Mouse (Mus musculus): ENCODE data around the gene Prss36. TPM values are rescaled to one million over a fixed set of nuclear protein-coding genes. Genes with fewer than 3 reads are reported as not detected.

Gene Prss36
- polyA plus RNA-seq, 1 experiment from 2014 or later: 14.2 TPM

DNA sequence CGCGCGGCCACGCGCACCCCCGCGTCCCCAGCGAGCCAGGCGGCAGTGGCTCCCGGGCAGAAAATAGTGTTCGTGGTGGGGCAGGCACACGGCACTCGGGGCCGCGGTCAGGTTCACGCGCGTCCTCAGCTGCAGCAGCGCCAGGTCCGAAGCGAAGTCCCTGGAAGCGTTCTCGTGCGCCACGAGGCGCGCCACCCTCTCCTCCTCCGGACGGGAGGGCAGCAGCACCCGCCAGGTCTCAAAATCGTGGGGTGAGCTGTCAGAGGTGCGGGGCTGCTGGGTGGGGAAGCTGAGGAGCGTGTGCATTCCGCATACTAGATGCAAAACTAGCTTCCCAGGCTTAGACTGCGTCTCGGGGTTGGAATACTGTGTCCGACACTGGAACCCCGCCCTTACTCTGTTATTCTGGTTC lies 10.8 kb downstream of the Prss36 start:
- H3K9ac ChIP-seq: peak overlapping the region; percentile 73
- H3K9me3 ChIP-seq (ENCODE audit: control insufficient read depth, low read length): no peaks in the 10 kb centered on the region
- H3K4me2 ChIP-seq (replicated peaks): peak overlapping the region; percentile 71
- peak overlapping the region; percentile 83 for H3K27ac ChIP-seq
- peaks cover 5% of the 10 kb centered on the region for H3K4me1 ChIP-seq (replicated peaks; ENCODE audit: control insufficient read depth, insufficient read depth, low read length)
- H3K4me3 ChIP-seq (replicated peaks; ENCODE audit: low read length): peak overlapping the region; percentile 63
- DNase-seq (ENCODE audit: low spot score) (peak; percentile 45), ATAC-seq (ENCODE audit: low FRiP score) (peak; percentile 67)
- H3K36me3 ChIP-seq (replicated peaks; ENCODE audit: control insufficient read depth, insufficient read depth): no peaks in the 10 kb centered on the region
- H3K27me3 ChIP-seq (ENCODE audit: control insufficient read depth, insufficient read depth, low read length): no peaks in the 10 kb centered on the region
- under 1% methylated on average over 33 of the region's 38 CpGs for WGBS

DNA sequence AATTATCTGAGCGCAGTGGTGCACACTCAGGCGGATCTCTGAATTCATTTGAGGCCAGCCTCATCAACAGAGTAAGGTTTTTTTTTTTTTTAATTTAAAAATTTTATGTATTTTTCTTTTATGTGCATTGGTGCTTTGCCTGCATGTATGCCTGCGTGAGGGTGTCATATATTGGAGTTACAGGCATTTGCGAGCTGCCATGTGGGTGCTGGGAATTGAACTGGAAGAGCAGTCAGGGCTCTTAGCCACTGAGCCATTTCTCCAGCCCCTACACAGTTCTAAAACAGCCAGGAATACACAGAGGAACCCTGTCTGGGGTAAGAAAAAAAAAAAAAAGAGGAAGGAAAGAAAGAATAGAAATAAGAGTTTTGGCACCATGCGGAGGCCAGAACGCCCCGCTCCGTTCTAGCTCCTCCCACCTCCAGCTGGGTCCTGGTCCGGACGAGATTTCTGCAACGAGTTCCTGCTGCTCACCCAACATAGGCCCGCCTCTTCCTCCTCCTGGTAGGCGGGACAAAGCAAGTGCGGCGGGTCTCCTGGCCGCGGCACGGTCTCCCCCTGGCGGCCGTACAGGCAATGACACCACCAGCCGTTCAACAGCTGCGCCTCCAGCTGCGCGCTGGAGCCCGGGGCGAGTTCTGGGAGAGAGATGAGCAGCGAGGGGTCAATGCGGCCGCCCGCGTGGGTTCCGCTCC lies 11.3 kb downstream of the Prss36 start:
- ATAC-seq (ENCODE audit: low FRiP score) (peak; percentile 95), DNase-seq (ENCODE audit: low spot score) (peak; percentile 95)
- Histone ChIP-seq H3K4me1 (replicated peaks; ENCODE audit: control insufficient read depth, insufficient read depth, low read length) (peaks cover 5% of the 10 kb centered on the region), H3K36me3 (replicated peaks; ENCODE audit: control insufficient read depth, insufficient read depth) (no peaks in the 10 kb centered on the region), H3K4me2 (replicated peaks) (peak overlapping the region; percentile 71), H3K9me3 (ENCODE audit: control insufficient read depth, low read length) (no peaks in the 10 kb centered on the region), H3K9ac (peak overlapping the region; percentile 73), H3K27me3 (ENCODE audit: control insufficient read depth, insufficient read depth, low read length) (peaks cover 4% of the 10 kb centered on the region; the same call in 1 of the 2 replicates), H3K4me3 (replicated peaks; ENCODE audit: low read length) (peak overlapping the region; percentile 63), H3K27ac (peak overlapping the region; percentile 83)
- WGBS: 6% methylated on average over 30 of the region's 32 CpGs

DNA sequence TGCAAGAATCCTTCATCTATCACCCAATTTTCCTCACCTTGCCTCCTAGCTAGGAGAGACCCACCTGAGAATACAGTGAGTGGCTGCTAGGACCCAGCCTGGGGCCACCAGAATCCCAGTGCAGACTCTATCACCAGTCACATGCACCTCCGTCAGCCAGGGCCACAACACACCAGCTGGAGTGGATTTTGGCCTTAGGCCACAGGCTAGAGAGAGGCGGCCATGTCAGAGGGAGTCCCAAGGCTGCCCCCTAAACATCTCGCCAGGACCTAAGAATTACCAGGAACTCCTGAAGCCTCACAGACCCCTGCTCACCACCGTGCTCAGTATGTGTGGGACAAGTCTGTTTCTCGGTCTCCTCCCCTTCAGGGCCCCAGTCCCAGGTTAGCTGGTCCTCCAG lies 12.4 kb downstream of the Prss36 start:
- H3K36me3 ChIP-seq (replicated peaks; ENCODE audit: control insufficient read depth, insufficient read depth): no peaks in the 10 kb centered on the region
- no peaks in the 10 kb centered on the region for H3K9me3 ChIP-seq (ENCODE audit: control insufficient read depth, low read length)
- WGBS: 90% methylated on average over 5 of the region's 5 CpGs
- peaks cover 5% of the 10 kb centered on the region for H3K4me1 ChIP-seq (replicated peaks; ENCODE audit: control insufficient read depth, insufficient read depth, low read length)
- H3K27me3 ChIP-seq (ENCODE audit: control insufficient read depth, insufficient read depth, low read length): peaks cover 12% of the 10 kb centered on the region; the same call in 1 of the 2 replicates
- DNase-seq (ENCODE audit: low spot score) (no peak), ATAC-seq (ENCODE audit: low FRiP score) (no peak)
- H3K27ac ChIP-seq: no peak overlapping the region
- no peak overlapping the region for H3K4me2 ChIP-seq (replicated peaks)
- no peak overlapping the region for H3K4me3 ChIP-seq (replicated peaks; ENCODE audit: low read length)
- H3K9ac ChIP-seq: peak overlapping the region; percentile 46; the same call in 1 of the 2 replicates

DNA sequence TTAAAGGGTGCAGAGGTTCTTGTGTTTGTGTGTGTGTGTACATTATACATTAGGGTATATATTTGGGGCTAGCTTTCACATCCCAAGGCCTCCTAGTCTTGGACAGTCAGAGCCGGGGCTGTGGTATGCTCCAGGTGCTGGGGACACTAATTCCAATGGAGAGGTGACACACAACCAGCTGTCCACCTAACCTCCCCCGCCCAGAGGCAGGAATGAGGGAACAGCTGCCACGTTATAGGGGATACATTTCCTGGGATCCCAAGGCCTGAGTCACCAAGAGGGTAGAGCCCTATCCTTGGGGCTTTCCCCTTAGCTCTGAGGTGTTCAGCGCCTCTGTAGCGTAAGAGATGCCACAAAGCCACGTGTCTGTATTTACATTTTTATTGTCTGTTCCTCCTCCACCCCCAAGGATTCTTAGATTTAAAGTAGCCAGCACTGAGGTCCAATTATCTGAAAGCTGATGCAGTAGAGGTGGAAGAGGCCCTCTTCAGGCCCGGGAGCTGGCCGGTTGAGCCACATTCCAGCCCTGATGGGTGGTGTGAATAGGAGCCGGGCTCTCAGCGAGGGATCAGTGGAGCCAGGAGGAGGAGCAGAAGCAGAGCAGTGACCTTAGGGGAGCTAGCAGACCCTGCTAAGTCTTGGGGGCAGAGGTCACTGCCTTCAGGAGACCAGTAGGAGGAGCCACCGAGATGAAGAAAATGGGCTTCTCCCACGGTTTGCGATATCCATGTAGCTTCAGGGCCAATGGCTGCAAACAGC lies 14.1 kb downstream of the Prss36 start:
- DNase-seq (ENCODE audit: low spot score): no peak
- WGBS: 16% methylated on average over 13 of the region's 13 CpGs
- Histone ChIP-seq H3K9me3 (ENCODE audit: control insufficient read depth, low read length) (no peaks in the 10 kb centered on the region), H3K4me3 (replicated peaks; ENCODE audit: low read length) (no peak overlapping the region), H3K4me1 (replicated peaks; ENCODE audit: control insufficient read depth, insufficient read depth, low read length) (peaks cover 5% of the 10 kb centered on the region), H3K36me3 (replicated peaks; ENCODE audit: control insufficient read depth, insufficient read depth) (no peaks in the 10 kb centered on the region), H3K27ac (no peak overlapping the region), H3K27me3 (ENCODE audit: control insufficient read depth, insufficient read depth, low read length) (peaks cover 25% of the 10 kb centered on the region), H3K9ac (no peak overlapping the region), H3K4me2 (replicated peaks) (no peak overlapping the region)
- ATAC-seq (ENCODE audit: low FRiP score): no peak

DNA sequence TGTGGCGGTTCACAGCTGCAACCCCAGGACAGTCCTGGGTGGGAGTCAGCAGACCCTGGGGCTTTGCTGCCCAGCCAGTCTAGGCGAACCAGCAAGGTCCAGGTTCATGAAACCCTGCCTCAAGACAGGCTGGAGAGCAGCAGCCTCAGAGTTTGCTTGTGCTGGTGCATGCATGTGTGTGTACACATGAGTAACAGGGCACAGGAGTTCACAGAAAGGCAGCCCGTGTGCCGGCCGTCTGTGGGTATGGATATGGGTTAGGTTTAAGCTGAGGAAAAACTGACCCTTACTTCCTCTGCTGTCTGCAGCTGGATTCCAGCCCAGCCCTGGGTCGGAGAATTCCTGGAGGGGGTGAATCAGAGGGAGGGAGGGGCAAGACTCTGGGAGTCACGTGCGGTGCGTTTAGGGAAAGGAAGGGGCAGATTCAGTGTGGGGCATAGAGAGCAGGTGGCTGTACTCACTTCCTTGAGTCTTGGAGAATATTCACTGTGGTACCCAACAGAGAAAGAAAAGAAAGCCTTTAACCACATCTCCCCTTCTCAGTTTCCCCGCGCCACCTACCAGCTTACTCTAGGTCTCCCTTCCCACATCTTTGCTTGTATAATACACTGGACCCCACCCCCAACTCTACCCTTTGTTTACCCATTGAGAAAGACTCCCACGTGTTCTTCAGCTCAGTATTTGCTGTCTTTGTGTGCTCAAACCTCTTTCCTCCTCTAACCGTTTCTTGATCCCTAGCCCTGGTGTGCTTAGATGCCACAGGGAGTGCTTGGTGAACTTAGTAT lies 15.0 kb downstream of the Prss36 start:
- peaks cover 3% of the 10 kb centered on the region for H3K36me3 ChIP-seq (replicated peaks; ENCODE audit: control insufficient read depth, insufficient read depth)
- ATAC-seq (ENCODE audit: low FRiP score): no peak
- no peak overlapping the region for H3K9ac ChIP-seq
- peaks cover 25% of the 10 kb centered on the region for H3K27me3 ChIP-seq (ENCODE audit: control insufficient read depth, insufficient read depth, low read length)
- DNase-seq (ENCODE audit: low spot score): no peak
- H3K9me3 ChIP-seq (ENCODE audit: control insufficient read depth, low read length): no peaks in the 10 kb centered on the region
- no peak overlapping the region for H3K27ac ChIP-seq
- whole genome bisulfite sequencing: 43% methylated on average over 13 of the region's 13 CpGs
- no peak overlapping the region for H3K4me2 ChIP-seq (replicated peaks)
- peaks cover 5% of the 10 kb centered on the region for H3K4me1 ChIP-seq (replicated peaks; ENCODE audit: control insufficient read depth, insufficient read depth, low read length)
- no peak overlapping the region for H3K4me3 ChIP-seq (replicated peaks; ENCODE audit: low read length)

DNA sequence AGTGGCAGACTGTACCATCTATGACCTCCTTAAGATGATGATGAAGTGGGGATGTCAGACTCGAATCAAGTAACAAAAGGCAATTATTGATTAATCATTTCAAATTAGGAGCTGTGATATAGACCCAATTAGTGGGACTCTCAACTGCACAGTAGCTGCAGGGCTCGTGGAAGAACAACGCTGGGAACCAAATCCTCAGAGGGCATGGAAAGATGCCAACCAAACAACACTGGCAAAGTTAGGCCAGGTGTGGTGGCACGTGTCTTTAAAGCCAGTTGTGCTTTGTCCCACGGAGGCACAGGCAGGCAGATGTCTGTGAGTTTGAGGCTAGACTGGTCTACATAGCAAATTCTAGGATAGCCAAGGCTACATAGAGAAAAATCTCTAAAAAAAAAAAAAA lies 15.9 kb downstream of the Prss36 start:
- Histone ChIP-seq H3K4me3 (replicated peaks; ENCODE audit: low read length) (no peak overlapping the region), H3K9me3 (ENCODE audit: control insufficient read depth, low read length) (no peaks in the 10 kb centered on the region), H3K4me2 (replicated peaks) (no peak overlapping the region), H3K36me3 (replicated peaks; ENCODE audit: control insufficient read depth, insufficient read depth) (peaks cover 12% of the 10 kb centered on the region), H3K27me3 (ENCODE audit: control insufficient read depth, insufficient read depth, low read length) (peaks cover 25% of the 10 kb centered on the region), H3K27ac (no peak overlapping the region), H3K4me1 (replicated peaks; ENCODE audit: control insufficient read depth, insufficient read depth, low read length) (peaks cover 5% of the 10 kb centered on the region), H3K9ac (no peak overlapping the region)
- ATAC-seq (ENCODE audit: low FRiP score) (no peak), DNase-seq (ENCODE audit: low spot score) (no peak)
- WGBS: 71% methylated on average over 5 of the region's 5 CpGs

DNA sequence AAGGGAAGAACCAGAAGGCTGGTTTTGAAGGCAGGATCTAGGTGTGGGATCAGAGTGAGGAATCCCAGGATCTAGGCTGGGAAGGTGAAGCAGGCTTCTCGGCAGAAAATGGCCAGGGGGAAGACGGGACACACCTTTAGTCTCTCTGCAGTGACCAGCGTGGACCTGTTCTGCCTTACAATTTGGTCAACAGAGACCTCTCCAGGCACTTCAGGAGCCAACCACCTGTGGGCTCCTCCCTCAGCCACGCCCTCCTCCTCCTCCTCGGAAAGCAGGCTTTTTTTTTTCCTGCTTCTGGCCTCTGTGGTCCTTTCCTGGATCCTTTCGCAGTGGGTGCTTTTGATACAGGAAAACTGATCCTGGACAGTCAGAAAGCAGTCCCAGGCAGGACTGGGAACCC lies 16.6 kb downstream of the Prss36 start, which contains the start of gene Prss8:
Gene Prss8, minus strand, starts transcription at position 182 of the 400 bp plus-strand sequence.
- Histone ChIP-seq H3K9ac (no peak within 1 kb of the TSS), H3K4me1 (replicated peaks; ENCODE audit: control insufficient read depth, insufficient read depth, low read length) (peaks cover 5% of the 10 kb centered on the region), H3K27ac (no peak within 1 kb of the TSS), H3K9me3 (ENCODE audit: control insufficient read depth, low read length) (no peaks in the 10 kb centered on the region), H3K36me3 (replicated peaks; ENCODE audit: control insufficient read depth, insufficient read depth) (peaks cover 20% of the 10 kb centered on the region), H3K4me2 (replicated peaks) (peak within 1 kb of the TSS; percentile 14), H3K27me3 (ENCODE audit: control insufficient read depth, insufficient read depth, low read length) (peaks cover 25% of the 10 kb centered on the region), H3K4me3 (replicated peaks; ENCODE audit: low read length) (no peak within 1 kb of the TSS)
- DNase-seq (ENCODE audit: low spot score) (no peak), ATAC-seq (ENCODE audit: low FRiP score) (no peak)
- 9% methylated on average over 6 of the region's 6 CpGs for WGBS

DNA sequence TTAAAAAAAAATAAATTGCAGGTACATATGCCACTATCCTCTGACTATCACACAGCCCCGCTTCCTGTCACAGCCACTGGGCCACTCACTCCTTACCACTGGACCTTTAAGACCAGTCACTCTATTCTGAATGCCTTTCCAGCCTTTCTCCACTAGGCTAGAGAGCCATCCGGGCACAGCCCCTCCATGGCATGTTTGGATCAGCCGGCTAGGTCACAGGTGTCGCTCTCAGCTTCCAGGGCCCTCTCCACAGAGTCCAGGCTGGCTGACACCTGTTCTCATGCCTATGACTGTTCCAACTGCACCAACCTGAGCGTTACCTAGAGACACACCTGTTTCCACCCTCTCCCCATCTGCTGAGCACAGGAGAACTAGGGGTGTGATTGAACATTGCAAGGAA lies 17.9 kb downstream of the Prss36 start:
- H3K4me1 ChIP-seq (replicated peaks; ENCODE audit: control insufficient read depth, insufficient read depth, low read length): no peaks in the 10 kb centered on the region
- 51% methylated on average over 5 of the region's 5 CpGs for WGBS
- no peak overlapping the region for H3K9ac ChIP-seq
- H3K27me3 ChIP-seq (ENCODE audit: control insufficient read depth, insufficient read depth, low read length): peaks cover 25% of the 10 kb centered on the region
- no peak for DNase-seq (ENCODE audit: low spot score)
- no peak overlapping the region for H3K27ac ChIP-seq
- no peak overlapping the region for H3K4me3 ChIP-seq (replicated peaks; ENCODE audit: low read length)
- no peak for ATAC-seq (ENCODE audit: low FRiP score)
- H3K9me3 ChIP-seq (ENCODE audit: control insufficient read depth, low read length): no peaks in the 10 kb centered on the region
- H3K4me2 ChIP-seq (replicated peaks): no peak overlapping the region
- peaks cover 32% of the 10 kb centered on the region for H3K36me3 ChIP-seq (replicated peaks; ENCODE audit: control insufficient read depth, insufficient read depth)

DNA sequence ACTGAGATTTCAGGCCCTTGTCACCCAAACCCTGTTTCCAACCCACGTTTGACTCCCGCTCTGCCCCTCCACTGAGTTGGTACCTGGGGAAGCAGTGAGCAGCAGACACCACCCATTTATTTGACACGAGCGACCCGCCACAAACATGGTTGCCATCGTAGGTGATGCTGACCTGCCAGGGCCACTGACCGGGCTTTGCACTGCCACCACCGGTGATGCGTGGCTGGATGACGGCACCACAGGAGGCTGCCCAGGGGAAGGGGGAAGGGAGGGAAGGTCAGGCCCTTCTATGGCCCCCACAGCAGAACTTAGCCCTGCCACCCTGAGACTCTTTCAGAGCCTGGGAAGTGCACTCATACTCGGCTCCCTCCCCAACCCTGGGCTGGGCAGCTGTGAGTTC lies 18.8 kb downstream of the Prss36 start:
- Histone ChIP-seq H3K4me2 (replicated peaks) (no peak overlapping the region), H3K4me1 (replicated peaks; ENCODE audit: control insufficient read depth, insufficient read depth, low read length) (no peaks in the 10 kb centered on the region), H3K27me3 (ENCODE audit: control insufficient read depth, insufficient read depth, low read length) (peaks cover 25% of the 10 kb centered on the region), H3K36me3 (replicated peaks; ENCODE audit: control insufficient read depth, insufficient read depth) (peaks cover 40% of the 10 kb centered on the region), H3K9me3 (ENCODE audit: control insufficient read depth, low read length) (no peaks in the 10 kb centered on the region), H3K27ac (no peak overlapping the region), H3K4me3 (replicated peaks; ENCODE audit: low read length) (no peak overlapping the region), H3K9ac (no peak overlapping the region)
- ATAC-seq (ENCODE audit: low FRiP score): no peak
- WGBS: 79% methylated on average over 11 of the region's 11 CpGs
- no peak for DNase-seq (ENCODE audit: low spot score)
